Mouse (Mus musculus): Measurements from ENCODE around the gene Sap30bp. TPM values are rescaled to one million over a fixed set of nuclear protein-coding genes. Genes with fewer than 3 reads are reported as not detected.
A peak's percentile ranks its signal among the peaks of the same experiment; 100 is the strongest.

The Sap30bp gene
- polyA plus RNA-seq, 1 experiment from 2014 or later, result 38.1 TPM

DNA sequence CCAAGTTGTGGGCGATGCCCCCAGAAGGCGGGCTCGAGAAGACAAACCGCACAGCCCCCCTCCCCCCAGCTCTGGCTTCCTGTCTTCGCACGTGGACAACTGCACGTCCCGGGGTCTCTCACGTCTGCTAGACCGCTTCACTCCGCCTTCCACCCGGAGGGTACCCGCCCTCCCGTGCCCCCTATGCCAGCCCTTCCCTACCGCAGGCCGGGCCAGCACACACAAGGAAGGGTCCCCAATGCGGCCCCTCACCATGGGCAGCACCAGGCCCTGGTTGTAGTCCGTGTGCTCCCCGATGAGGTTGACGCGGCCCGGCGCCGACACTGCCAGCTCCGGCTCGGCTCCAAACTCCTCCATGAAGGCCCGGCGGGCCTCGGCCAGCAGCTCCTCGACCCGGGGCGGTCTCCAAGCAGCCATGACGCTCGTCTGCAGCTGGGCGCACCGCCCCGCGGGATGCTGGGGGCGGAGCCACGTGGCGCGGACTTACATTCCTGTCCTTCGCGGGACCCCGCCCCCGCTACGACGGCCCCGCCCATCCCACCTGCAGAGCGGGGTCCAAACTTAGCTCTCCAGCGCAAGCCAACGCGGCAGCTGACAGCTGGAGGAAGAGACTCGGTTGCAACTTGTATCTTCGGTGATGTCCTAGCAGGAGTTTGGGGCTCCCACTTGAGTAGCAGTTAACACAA, 79.3 kb downstream of the Sap30bp start, which contains the start of gene Galk1:
TSS of gene Galk1 (minus strand) at position 458 of the 686 bp plus-strand sequence.
- WGBS, result under 1% methylated on average over 55 of the region's 55 CpGs
- H3K9me3 ChIP-seq (replicated peaks), result no peaks in the 10 kb centered on the region
- peaks cover 29% of the 10 kb centered on the region for H3K4me1 ChIP-seq
- peak within 1 kb of the TSS; percentile 74 for H3K9ac ChIP-seq
- no peaks in the 10 kb centered on the region for H3K27me3 ChIP-seq
- peak within 1 kb of the TSS; percentile 60 for H3K4me3 ChIP-seq (replicated peaks)
- peak within 1 kb of the TSS; percentile 62 for H3K4me2 ChIP-seq (replicated peaks)
- H3K36me3 ChIP-seq, result peaks cover 28% of the 10 kb centered on the region
- H3K27ac ChIP-seq (replicated peaks), result peak within 1 kb of the TSS; percentile 94
- ATAC-seq (ENCODE audit: insufficient number of reproducible peaks, low FRiP score, low TSS enrichment, low read depth), result peak; percentile 91

- Histone ChIP-seq H3K27me3 (no peaks in the 10 kb centered on the region), H3K9ac (no peak overlapping the region), H3K27ac (replicated peaks) (no peak overlapping the region), H3K4me3 (replicated peaks) (no peak overlapping the region), H3K4me2 (replicated peaks) (no peak overlapping the region), H3K4me1 (peaks cover 20% of the 10 kb centered on the region), H3K36me3 (peaks cover 4% of the 10 kb centered on the region), H3K9me3 (replicated peaks) (no peaks in the 10 kb centered on the region)
- ATAC-seq (ENCODE audit: insufficient number of reproducible peaks, low FRiP score, low TSS enrichment, low read depth), result no peak
- WGBS, result 59% methylated on average over 8 of the region's 8 CpGs
These were observed 81.7 kb downstream of the Sap30bp start for GRCm38 (mm10) chr11:116014821-116015220.

Other genes with a start within 250 kb of the Sap30bp start
- 94.9 and 114 TPM in 2 replicates for gene Grb2, start 224.7 kb upstream of the Sap30bp start, polyA plus RNA-seq (2015; fragmentation: Nextera tagmentation; extraction: Ambion mirVana)
- gene Tmem94, start 167.8 kb upstream of the Sap30bp start, polyA plus RNA-seq (2015; fragmentation: Nextera tagmentation; extraction: Ambion mirVana), result 24.2 and 25.0 TPM in 2 replicates
- 19.0 TPM in 2 replicates for gene Caskin2, start 119.6 kb upstream of the Sap30bp start, polyA plus RNA-seq (2015; fragmentation: Nextera tagmentation; extraction: Ambion mirVana)
- gene Tsen54, start 118.6 kb upstream of the Sap30bp start, polyA plus RNA-seq (2015; fragmentation: Nextera tagmentation; extraction: Ambion mirVana), result 31.5 and 34.8 TPM in 2 replicates
- gene Llgl2, start 109.2 kb upstream of the Sap30bp start, polyA plus RNA-seq (2015; fragmentation: Nextera tagmentation; extraction: Ambion mirVana), result 21.8 and 22.6 TPM in 2 replicates
- 0.54 and 0.57 TPM in 2 replicates for gene Myo15b, start 74.9 kb upstream of the Sap30bp start, polyA plus RNA-seq (2015; fragmentation: Nextera tagmentation; extraction: Ambion mirVana)
- 19.6 and 23.0 TPM in 2 replicates for gene Smim5, start 33.3 kb upstream of the Sap30bp start, polyA plus RNA-seq (2015; fragmentation: Nextera tagmentation; extraction: Ambion mirVana)
- gene Smim6, start 21.3 kb upstream of the Sap30bp start, polyA plus RNA-seq (2015; fragmentation: Nextera tagmentation; extraction: Ambion mirVana), result 1.6 and 2.6 TPM in 2 replicates
- gene Recql5, start 195 bp downstream of the Sap30bp start, polyA plus RNA-seq (2015; fragmentation: Nextera tagmentation; extraction: Ambion mirVana), result 21.4 and 23.9 TPM in 2 replicates
- gene Itgb4, start 41.4 kb downstream of the Sap30bp start, polyA plus RNA-seq (2015; fragmentation: Nextera tagmentation; extraction: Ambion mirVana), result 21.1 and 21.5 TPM in 2 replicates
- 173 and 176 TPM in 2 replicates for gene Galk1, start 79.4 kb downstream of the Sap30bp start, polyA plus RNA-seq (2015; fragmentation: Nextera tagmentation; extraction: Ambion mirVana)
- 1,738 and 1,786 TPM in 2 replicates for gene H3f3b, start 94.7 kb downstream of the Sap30bp start, polyA plus RNA-seq (2015; fragmentation: Nextera tagmentation; extraction: Ambion mirVana)
- gene Unk, start 97.0 kb downstream of the Sap30bp start, polyA plus RNA-seq (2015; fragmentation: Nextera tagmentation; extraction: Ambion mirVana), result 36.8 and 42.2 TPM in 2 replicates
- 4.3 and 4.8 TPM in 2 replicates for gene Unc13d, start 144.7 kb downstream of the Sap30bp start, polyA plus RNA-seq (2015; fragmentation: Nextera tagmentation; extraction: Ambion mirVana)
- 68.6 and 90.8 TPM in 2 replicates for gene Wbp2, start 153.7 kb downstream of the Sap30bp start, polyA plus RNA-seq (2015; fragmentation: Nextera tagmentation; extraction: Ambion mirVana)
- 25.1 and 27.6 TPM in 2 replicates for gene Trim47, start 193.9 kb downstream of the Sap30bp start, polyA plus RNA-seq (2015; fragmentation: Nextera tagmentation; extraction: Ambion mirVana)
- gene Trim65, start 197.8 kb downstream of the Sap30bp start, polyA plus RNA-seq (2015; fragmentation: Nextera tagmentation; extraction: Ambion mirVana), result 5.2 and 6.1 TPM in 2 replicates
- gene Mrpl38, start 205.6 kb downstream of the Sap30bp start, polyA plus RNA-seq (2015; fragmentation: Nextera tagmentation; extraction: Ambion mirVana), result 86.9 and 93.7 TPM in 2 replicates
- 36.9 and 44.9 TPM in 2 replicates for gene Fbf1, start 234.9 kb downstream of the Sap30bp start, polyA plus RNA-seq (2015; fragmentation: Nextera tagmentation; extraction: Ambion mirVana)

Data from embryonic facial prominence, embryonic 15.5 days (tissue).